Mouse (Mus musculus) MEL (cell line): Measurements from ENCODE around the gene Rock2. TPM values are rescaled to one million over a fixed set of nuclear protein-coding genes. Genes with fewer than 3 reads are reported as not detected.

ENCODE experiments used
- DNase-seq: peaks from one replicate; pipeline ENCODE4 v3.0.0; 2011; ENCODE audit warnings: low read depth, low spot score
- H3K27ac ChIP-seq: 2 replicates; pipeline ENCODE4 v1.5.1; 2012; ENCODE audit warnings: low read depth, mild to moderate bottlenecking, control low read depth, low read length, moderate library complexity; ENCODE audit not compliant: control insufficient read depth
- H3K27me3 ChIP-seq, 2 experiments: fragments of 150-350 bp in 1 of 2; sonication (generic) in 1 of 2; 2 replicates each; pipeline ENCODE4 v1.6.1; 2012; ENCODE audit warnings: low read length in 2 of 2, mild to moderate bottlenecking in 2 of 2, improper control_type of control experiment in 1 of 2, moderate library complexity in 1 of 2; ENCODE audit not compliant: insufficient read depth in 2 of 2, control insufficient read depth in 1 of 2
- H3K36me3 ChIP-seq, 2 experiments: 2 replicates each; pipeline ENCODE4 v1.6.1; 2012 to 2014; ENCODE audit warnings: low read length in 2 of 2, improper control_type of control experiment in 1 of 2, inconsistent platforms in 1 of 2, mild to moderate bottlenecking in 1 of 2; ENCODE audit not compliant: insufficient read depth in 2 of 2, control insufficient read depth in 1 of 2
- H3K4me1 ChIP-seq, 2 experiments: fragments of 150-350 bp in 1 of 2; sonication (generic) in 1 of 2; 2 replicates each; pipeline ENCODE4 v1.6.1; 2012; ENCODE audit warnings: low read length in 2 of 2, improper control_type of control experiment in 1 of 2, mild to moderate bottlenecking in 1 of 2; ENCODE audit not compliant: insufficient read depth in 2 of 2, control insufficient read depth in 1 of 2
- H3K4me3 ChIP-seq, 2 experiments: fragments of 150-350 bp in 1 of 2; sonication (generic) in 1 of 2; 2 replicates each; pipeline ENCODE4 v1.5.1; 2012; ENCODE audit warnings: low read depth in 2 of 2, low read length in 2 of 2, mild to moderate bottlenecking in 2 of 2, moderate library complexity in 2 of 2, control low read depth in 1 of 2, improper control_type of control experiment in 1 of 2; ENCODE audit not compliant: control insufficient read depth in 1 of 2, insufficient read depth in 1 of 2
- H3K79me2 ChIP-seq: 2 replicates; pipeline ENCODE4 v1.6.1; 2012; ENCODE audit warnings: mild to moderate bottlenecking, low read length, moderate library complexity; ENCODE audit not compliant: control insufficient read depth, poor library complexity, insufficient read depth
- H3K9ac ChIP-seq: 2 replicates; pipeline ENCODE4 v1.6.1; 2012; ENCODE audit warnings: low read depth, mild to moderate bottlenecking, control low read depth, low read length, moderate library complexity; ENCODE audit not compliant: control insufficient read depth, poor library complexity, severe bottlenecking
- H3K9me3 ChIP-seq: fragments of 150-350 bp; sonication (generic); replicated peaks from 2 replicates; pipeline ENCODE4 v1.6.1; 2012; ENCODE audit warnings: mild to moderate bottlenecking, low read length, improper control_type of control experiment, moderate library complexity; ENCODE audit not compliant: insufficient read depth
- CHD1 ChIP-seq: IDR thresholded peaks from 2 replicates; pipeline ENCODE4 v1.6.1; 2012; ENCODE audit warnings: low read depth, mild to moderate bottlenecking, inconsistent platforms, low read length, improper control_type of control experiment
- CTCF ChIP-seq, 3 experiments: IDR thresholded peaks in 2 of 3; conservative IDR thresholded peaks in 1 of 3; 2 replicates each; pipeline ENCODE4 v1.5.1; 2011 to 2012; ENCODE audit warnings: low read length in 3 of 3, low read depth in 2 of 3, mild to moderate bottlenecking in 2 of 3, improper control_type of control experiment in 1 of 3, inconsistent platforms in 1 of 3, mixed read lengths in 1 of 3, moderate library complexity in 1 of 3; ENCODE audit not compliant: control insufficient read depth in 1 of 3, insufficient read depth in 1 of 3, poor library complexity in 1 of 3, severe bottlenecking in 1 of 3
- ETS1 ChIP-seq: IDR thresholded peaks from 2 replicates; pipeline ENCODE4 v1.6.1; 2012; ENCODE audit warnings: low read depth, mild to moderate bottlenecking, inconsistent platforms, low read length, improper control_type of control experiment, moderate library complexity
- GATA1 ChIP-seq: IDR thresholded peaks from 2 replicates; pipeline ENCODE4 v1.6.1; 2011; ENCODE audit warnings: low read depth, low read length, improper control_type of control experiment
- HCFC1 ChIP-seq: IDR thresholded peaks from 2 replicates; pipeline ENCODE4 v1.6.1; 2012; ENCODE audit warnings: low read depth, mild to moderate bottlenecking, inconsistent platforms, low read length, improper control_type of control experiment, moderate library complexity
- MAX ChIP-seq: IDR thresholded peaks from 2 replicates; pipeline ENCODE4 v1.6.1; 2011; ENCODE audit warnings: low read length, improper control_type of control experiment
- MEF2A ChIP-seq: IDR thresholded peaks from 2 replicates; pipeline ENCODE4 v1.6.1; 2014; ENCODE audit warnings: low read depth, mild to moderate bottlenecking, inconsistent platforms, low read length, improper control_type of control experiment; ENCODE audit not compliant: poor library complexity, insufficient replicate concordance, severe bottlenecking; ENCODE audit errors: extremely low read depth
- MXI1 ChIP-seq: IDR thresholded peaks from 2 replicates; pipeline ENCODE4 v1.6.1; 2011; ENCODE audit warnings: mild to moderate bottlenecking, low read depth, low read length, improper control_type of control experiment
- POLR2AphosphoS2 ChIP-seq: IDR thresholded peaks from 2 replicates; pipeline ENCODE4 v1.6.1; 2011; ENCODE audit warnings: low read length, improper control_type of control experiment
- RCOR1 ChIP-seq: IDR thresholded peaks from 2 replicates; pipeline ENCODE4 v1.6.1; 2012; ENCODE audit warnings: low read depth, mild to moderate bottlenecking, inconsistent platforms, low read length, improper control_type of control experiment
- SIN3A ChIP-seq: IDR thresholded peaks from 2 replicates; pipeline ENCODE4 v1.6.1; 2012; ENCODE audit warnings: low read length, improper control_type of control experiment, inconsistent platforms
- SMC3 ChIP-seq: IDR thresholded peaks from 2 replicates; pipeline ENCODE4 v1.6.1; 2011; ENCODE audit warnings: low read depth, low read length, improper control_type of control experiment
- TAL1 ChIP-seq: IDR thresholded peaks from 2 replicates; pipeline ENCODE4 v1.6.1; 2012; ENCODE audit warnings: mild to moderate bottlenecking, inconsistent platforms, low read length, moderate library complexity, mixed read lengths
- TBP ChIP-seq: IDR thresholded peaks from 2 replicates; pipeline ENCODE4 v1.8.0; 2011; ENCODE audit warnings: low read depth, low read length, improper control_type of control experiment
- UBTF ChIP-seq: IDR thresholded peaks from 2 replicates; pipeline ENCODE4 v1.6.1; 2012; ENCODE audit warnings: low read depth, mild to moderate bottlenecking, inconsistent platforms, low read length, improper control_type of control experiment, moderate library complexity, borderline replicate concordance; ENCODE audit not compliant: insufficient read depth
- ZC3H11A ChIP-seq: IDR thresholded peaks from 2 replicates; pipeline ENCODE4 v1.6.1; 2012; ENCODE audit warnings: low read depth, mild to moderate bottlenecking, inconsistent platforms, low read length, improper control_type of control experiment
- ZKSCAN1 ChIP-seq: IDR thresholded peaks from 2 replicates; pipeline ENCODE4 v1.6.1; 2012; ENCODE audit warnings: low read depth, mild to moderate bottlenecking, inconsistent platforms, low read length, improper control_type of control experiment, moderate library complexity
- ZMIZ1 ChIP-seq: IDR thresholded peaks from 2 replicates; pipeline ENCODE4 v1.6.1; 2012; ENCODE audit warnings: low read depth, mild to moderate bottlenecking, inconsistent platforms, low read length, improper control_type of control experiment, moderate library complexity
- ZNF384 ChIP-seq: IDR thresholded peaks from 2 replicates; pipeline ENCODE4 v1.6.1; 2012; ENCODE audit warnings: low read depth, mild to moderate bottlenecking, inconsistent platforms, low read length, improper control_type of control experiment
- polyA plus RNA-seq, 2 experiments: library from polyadenylated mRNA; stranded (reverse) in 1 of 2; unstranded in 1 of 2; fragments of >175 nt in 1 of 2; fragments of >200 nt in 1 of 2; gene quantifications; 2 replicates each; pipeline versions ENCODE4 v1.2.1 to v1.2.4; 2012; ENCODE audit warnings: low replicate concordance in 2 of 2, low read depth in 1 of 2; ENCODE audit not compliant: insufficient read length in 2 of 2, insufficient read depth in 1 of 2, missing spikeins in 1 of 2
- total RNA-seq: library from RNA; depleted of rRNA; stranded (reverse); fragments of 300-350 nt; gene quantifications from 2 replicates; pipeline ENCODE4 v1.2.3, GENCODE M21; 2012

Rock2 gene
- total and polyA plus RNA-seq, 3 experiments: 10.9 to 46.4 (median 14.4) TPM

DNA sequence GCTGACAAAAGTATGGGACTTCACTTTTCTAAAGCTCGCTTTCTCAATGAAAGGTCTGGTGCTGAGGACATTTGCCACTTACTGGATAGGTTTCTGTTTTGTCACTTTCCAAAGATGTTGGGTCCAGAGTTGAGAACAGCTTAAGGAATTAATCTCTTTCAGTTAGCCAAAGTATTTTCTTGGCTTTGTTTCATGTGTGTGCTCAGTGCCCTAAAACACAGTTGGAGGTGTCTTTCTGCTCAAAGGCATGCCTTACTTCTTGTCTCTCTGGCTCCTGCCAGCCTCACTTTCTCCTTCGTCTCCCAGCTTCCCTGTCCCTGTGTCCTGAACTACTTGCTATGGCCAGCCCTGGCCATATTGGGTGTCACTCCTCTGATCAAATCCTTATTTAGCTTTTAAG lies 96.7 kb downstream of the Rock2 start:
- H3K27ac ChIP-seq: no peak overlapping the region
- H3K4me3 ChIP-seq: no peak overlapping the region
- DNase-seq: no peak
- no peaks in the 10 kb centered on the region for H3K27me3 ChIP-seq
- no peaks in the 10 kb centered on the region for H3K4me1 ChIP-seq
- no peaks in the 10 kb centered on the region for H3K79me2 ChIP-seq
- no peaks in the 10 kb centered on the region for H3K9me3 ChIP-seq
- H3K9ac ChIP-seq: no peak overlapping the region
- no peak for TF ChIP-seq SMC3
- no peak for TF ChIP-seq CHD1
- TF ChIP-seq ZC3H11A: no peak
- no peak for TF ChIP-seq CTCF (IDR thresholded peaks at IDR 0.05 in 2 of 3, conservative IDR thresholded peaks at IDR 0.05 in 1 of 3; ENCODE audit: control insufficient read depth in 1 of 3, insufficient read depth in 1 of 3, low read depth in 2 of 3, low read length in 3 of 3, poor library complexity in 1 of 3, severe bottlenecking in 1 of 3)
- no peak for TF ChIP-seq MAX
- TF ChIP-seq SIN3A: no peak
- TF ChIP-seq TBP: no peak
- no peak for TF ChIP-seq MEF2A
- no peak for TF ChIP-seq ETS1
- no peaks in the 10 kb centered on the region; a peak in 2 of 4 replicates for H3K36me3 ChIP-seq

DNA sequence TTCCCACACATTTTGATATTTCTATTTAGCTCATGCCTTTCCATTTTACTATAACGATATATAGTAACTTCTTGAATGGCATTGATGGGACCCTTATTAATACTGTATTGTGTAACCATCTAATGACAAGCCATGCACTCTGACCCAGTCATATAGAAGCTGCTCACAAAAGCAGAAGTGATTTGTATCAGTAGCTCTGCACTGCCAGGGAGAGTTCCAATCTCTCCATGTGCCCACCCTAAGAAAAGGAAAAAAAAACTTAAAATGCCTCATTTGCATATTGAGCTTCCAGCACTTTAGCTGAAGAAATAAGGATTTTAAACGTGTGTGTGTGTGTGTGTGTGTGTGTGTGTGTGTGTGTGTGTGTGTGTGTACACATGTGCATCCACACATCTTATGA lies 97.7 kb downstream of the Rock2 start:
- Histone ChIP-seq H3K27me3 (no peaks in the 10 kb centered on the region), H3K27ac (no peak overlapping the region), H3K79me2 (no peaks in the 10 kb centered on the region), H3K9ac (no peak overlapping the region), H3K4me3 (no peak overlapping the region), H3K9me3 (no peaks in the 10 kb centered on the region), H3K4me1 (no peaks in the 10 kb centered on the region), H3K36me3 (no peaks in the 10 kb centered on the region; a peak in 2 of 4 replicates)
- peak; percentile 32 for DNase-seq
- TF ChIP-seq ZNF384 (peak; percentile 50; the same call in 1 of the 2 replicates), GATA1 (no peak)

DNA sequence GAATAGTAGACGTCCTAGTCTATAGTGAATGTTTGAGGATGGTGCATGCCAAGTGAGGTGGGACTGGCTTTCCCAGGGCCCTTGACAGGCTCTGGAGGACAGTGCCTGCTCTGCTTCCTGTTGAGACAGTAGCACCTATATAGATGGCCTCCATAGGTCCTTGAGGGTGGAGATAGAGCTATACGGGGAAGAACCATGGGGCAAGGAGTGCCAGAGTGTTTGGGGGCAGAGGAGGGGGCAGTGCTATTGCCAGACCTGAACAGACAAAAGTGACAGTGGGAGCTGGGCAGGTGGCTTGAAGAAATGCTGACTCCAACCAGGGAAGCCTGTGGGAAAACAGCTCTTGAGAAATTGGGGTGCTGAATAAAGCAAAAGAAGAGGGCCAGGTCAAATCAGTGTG lies 99.6 kb downstream of the Rock2 start:
- H3K27ac ChIP-seq: no peak overlapping the region
- H3K27me3 ChIP-seq: no peaks in the 10 kb centered on the region
- DNase-seq: no peak
- H3K9ac ChIP-seq: no peak overlapping the region
- TF ChIP-seq ZKSCAN1 (no peak), UBTF (no peak), CTCF (IDR thresholded peaks at IDR 0.05 in 2 of 3, conservative IDR thresholded peaks at IDR 0.05 in 1 of 3; ENCODE audit: control insufficient read depth in 1 of 3, insufficient read depth in 1 of 3, low read depth in 2 of 3, low read length in 3 of 3, poor library complexity in 1 of 3, severe bottlenecking in 1 of 3) (no peak), ZMIZ1 (no peak), TBP (no peak), ZNF384 (no peak), RCOR1 (no peak), MXI1 (no peak), TAL1 (no peak), HCFC1 (no peak), POLR2AphosphoS2 (no peak)
- no peak overlapping the region for H3K4me3 ChIP-seq
- no peaks in the 10 kb centered on the region; a peak in 2 of 4 replicates for H3K36me3 ChIP-seq
- no peaks in the 10 kb centered on the region for H3K9me3 ChIP-seq
- no peaks in the 10 kb centered on the region for H3K79me2 ChIP-seq
- H3K4me1 ChIP-seq: peaks cover 2 to 7% of the 10 kb centered on the region in 2 experiments; a peak in 3 of 4 replicates
